Mouse (Mus musculus) retina, adult 2 months (tissue): ENCODE results near the gene Psmf1.

ENCODE experiments used
- DNase-seq: peaks from one replicate; pipeline ENCODE4 v3.0.0-alpha.2; 2012; ENCODE audit warnings: low read depth, low spot score

The Psmf1 gene

GRCm38 (mm10) chr2:151735422-151735821 lies 8.6 kb downstream of the Psmf1 start:
- no peak for DNase-seq

DNA sequence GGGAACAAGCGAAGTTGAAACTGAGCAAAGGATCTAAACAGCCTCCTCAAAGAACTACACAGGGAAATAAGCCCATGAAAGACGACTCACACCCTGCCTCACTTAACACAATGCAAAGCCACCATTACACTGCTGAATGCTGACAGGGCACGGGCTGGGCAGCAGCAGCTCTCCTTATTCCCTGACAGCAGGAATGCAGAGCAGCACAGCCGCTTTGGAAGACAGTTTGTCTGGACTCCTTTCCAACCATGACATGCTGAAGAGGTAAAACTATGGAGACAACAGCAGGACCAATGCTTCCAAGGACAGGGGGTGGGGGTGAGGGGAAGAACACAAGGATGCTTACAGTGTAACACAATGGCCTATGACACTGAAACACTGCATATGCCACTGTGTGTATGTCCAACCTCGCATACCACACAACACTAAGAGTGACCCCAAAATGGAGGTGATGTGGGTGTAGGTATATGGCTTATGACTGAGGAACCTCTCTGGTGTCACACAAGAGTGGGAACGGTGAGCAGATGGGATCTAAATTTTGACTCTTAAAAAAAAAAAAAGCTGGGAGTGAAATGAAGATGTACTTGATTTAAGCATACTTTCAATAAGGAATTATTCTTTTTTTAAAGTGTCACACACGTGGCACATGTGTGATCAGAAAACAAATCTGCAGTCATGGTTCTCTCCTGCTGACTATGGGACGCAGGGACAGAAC lies 10.7 kb downstream of the Psmf1 start:
- DNase-seq: no peak

DNA sequence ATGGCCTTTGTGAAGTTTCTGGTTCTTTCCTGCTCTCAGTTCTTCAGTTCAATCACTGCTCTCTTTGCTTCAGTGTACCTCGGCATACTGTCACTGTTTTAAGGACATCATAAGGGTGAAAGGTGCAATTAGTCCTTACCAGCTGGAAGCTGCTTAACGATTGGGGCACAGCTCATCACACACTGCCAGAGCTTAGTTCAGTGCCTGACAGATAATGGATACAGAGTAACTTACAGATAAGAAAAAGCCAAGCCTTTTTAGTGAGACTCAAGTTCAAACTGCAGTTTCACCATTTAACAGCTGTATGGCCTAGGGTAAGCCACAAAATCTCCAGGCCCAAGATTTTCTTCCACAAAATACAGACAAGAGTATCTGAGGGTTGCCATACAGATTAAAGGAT lies 19.9 kb downstream of the Psmf1 start:
- DNase-seq: no peak

GRCm38 (mm10) chr2:151716318-151717055 lies 27.5 kb downstream of the Psmf1 start:
- no peak for DNase-seq

- DNase-seq: no peak
These were observed 28.5 kb downstream of the Psmf1 start for GRCm38 (mm10) chr2:151715526-151715925.

DNA sequence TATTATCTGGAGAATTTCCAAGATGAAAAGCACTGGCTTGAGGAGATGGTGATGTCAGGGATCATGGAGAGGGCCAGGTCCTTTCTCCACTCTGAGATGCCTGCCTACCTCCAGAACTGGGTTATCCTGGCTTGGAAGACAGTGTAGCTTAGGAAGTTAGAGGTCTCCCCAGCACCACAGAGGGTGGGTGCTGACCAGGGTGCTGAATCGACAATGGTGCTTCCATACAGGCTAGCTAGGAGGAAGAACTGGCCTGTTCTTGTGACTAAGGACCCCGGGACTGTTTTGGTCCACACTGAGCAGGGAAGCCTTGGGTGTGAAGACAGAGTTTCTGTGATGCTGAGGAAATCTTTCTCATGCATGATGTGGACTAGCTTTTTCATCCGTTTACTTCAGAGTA lies 31.3 kb downstream of the Psmf1 start:
- no peak for DNase-seq

- DNase-seq: no peak
These were observed 41.2 kb downstream of the Psmf1 start for GRCm38 (mm10) chr2:151702851-151703190.

GRCm38 (mm10) chr2:151702146-151702850 lies 41.7 kb downstream of the Psmf1 start:
- DNase-seq: peak; percentile 29

DNA sequence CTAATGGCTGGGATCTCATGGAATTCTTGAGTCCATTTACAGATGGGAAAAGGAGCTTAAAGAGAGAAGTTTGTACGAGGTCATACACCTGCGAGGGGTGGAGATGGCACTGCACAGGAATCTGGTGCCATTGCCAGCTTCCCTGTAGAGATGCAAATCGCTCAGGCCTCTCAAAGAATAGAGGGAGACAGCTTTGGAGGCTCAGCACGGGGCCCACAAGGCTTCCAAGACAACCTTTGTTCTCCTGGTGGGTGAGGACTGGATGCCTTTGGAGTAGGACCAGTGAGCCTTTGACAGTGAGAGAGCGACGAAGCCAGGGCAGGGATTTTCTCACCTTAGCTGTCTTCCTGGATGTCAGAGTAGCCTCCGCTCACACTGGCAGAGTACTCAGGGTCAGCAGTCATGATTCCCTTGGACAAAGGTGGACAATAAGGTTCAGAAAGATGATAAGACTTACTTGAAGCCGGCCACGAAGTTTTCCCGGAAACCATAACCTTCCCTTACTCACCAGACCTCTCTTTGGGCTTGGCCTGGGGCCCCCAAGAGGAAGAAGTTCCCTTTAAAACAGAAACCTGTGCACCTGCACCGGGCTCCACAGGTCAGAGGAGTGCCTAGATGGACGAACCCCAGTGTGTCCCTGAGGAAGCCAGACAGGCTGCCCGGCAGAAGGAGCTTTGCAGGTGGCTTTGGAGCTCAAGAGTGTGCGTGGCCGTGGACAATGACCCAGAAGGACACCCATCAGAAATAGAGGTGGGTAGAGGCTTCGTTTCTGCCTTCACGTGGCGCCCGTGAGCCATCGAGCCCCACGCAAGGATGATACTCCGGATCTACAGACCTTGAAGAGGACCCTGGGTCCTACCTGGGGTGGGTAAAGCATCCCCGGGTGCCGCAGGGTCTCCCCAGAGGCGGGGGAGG lies 42.5 kb downstream of the Psmf1 start, which contains the start of gene Tmem74b:
Gene Tmem74b (plus strand): TSS at position 778 of the 915 bp plus-strand sequence.
- no peak for DNase-seq

- DNase-seq: no peak
These were observed 61.0 kb downstream of the Psmf1 start for GRCm38 (mm10) chr2:151682976-151683375.

GRCm38 (mm10) chr2:151682357-151682756 lies 61.6 kb downstream of the Psmf1 start:
- no peak for DNase-seq

- DNase-seq: peak; percentile 8
These were observed 67.8 kb downstream of the Psmf1 start for GRCm38 (mm10) chr2:151676234-151676633.

DNA sequence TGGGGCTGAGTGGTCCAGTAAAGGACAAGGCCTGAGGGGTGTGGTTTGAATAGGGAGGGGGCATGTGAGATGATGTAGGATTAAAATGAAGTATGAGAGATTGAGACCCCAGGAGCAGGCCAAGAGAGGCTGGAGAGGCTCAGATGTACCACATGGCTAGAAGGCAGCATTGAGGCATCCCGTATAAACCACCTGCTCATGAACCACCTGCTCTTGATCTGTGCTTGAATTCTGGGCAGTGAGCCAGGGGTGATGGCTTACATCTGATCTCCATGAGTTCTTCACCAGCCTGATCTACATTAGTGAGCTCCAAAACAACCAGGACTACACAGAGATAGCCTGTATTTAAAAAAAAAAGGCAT lies 73.0 kb downstream of the Psmf1 start:
- no peak for DNase-seq

DNA sequence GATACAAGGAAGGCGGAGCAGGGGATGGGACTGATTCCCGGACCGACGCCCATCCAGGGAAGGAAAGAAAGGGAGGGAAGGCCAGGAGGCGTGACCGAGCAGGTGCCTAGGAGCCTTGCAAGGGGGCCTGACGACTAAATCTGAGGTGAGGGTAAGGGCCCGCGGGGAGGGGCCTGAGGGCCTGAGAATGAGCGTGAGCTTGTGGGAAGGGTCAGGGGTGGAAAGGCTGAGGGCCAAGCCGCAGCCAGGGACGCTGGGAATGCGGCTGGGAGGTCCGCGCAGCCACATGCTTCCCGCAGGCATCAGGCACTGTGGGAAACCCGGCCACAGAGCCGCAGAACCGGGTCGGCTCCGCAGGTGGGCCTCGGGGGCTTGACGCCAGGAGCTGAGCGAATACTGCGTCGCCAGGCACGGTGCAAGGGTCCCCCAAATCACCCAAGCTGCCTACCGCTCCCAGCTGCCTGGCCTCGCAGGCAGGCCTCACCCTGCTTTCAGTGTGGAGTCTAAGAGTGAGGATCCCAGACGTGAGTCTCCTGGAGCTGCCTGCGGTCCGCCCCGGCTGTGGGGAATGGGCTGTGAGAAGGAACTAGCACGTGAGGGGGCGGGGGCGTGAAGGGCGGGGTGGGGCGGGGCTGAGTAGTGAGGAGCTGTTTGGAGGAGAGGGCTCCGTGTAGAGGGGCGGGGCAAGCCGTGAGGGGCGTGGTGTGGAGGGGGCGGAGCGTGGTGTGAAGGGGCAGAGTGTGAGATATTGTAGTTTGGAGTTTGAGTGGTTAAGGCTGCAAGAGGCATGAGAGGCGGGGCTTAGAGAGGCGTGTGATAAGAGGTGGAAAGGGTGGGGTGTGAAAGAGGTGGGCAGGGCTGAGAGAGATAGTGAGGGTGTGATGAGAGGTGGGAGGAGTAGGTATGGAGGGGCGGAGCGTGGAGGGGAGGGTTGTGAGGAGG lies 73.7 kb downstream of the Psmf1 start:
- no peak for DNase-seq

GRCm38 (mm10) chr2:151668433-151668832 lies 75.6 kb downstream of the Psmf1 start, which contains the start of gene Rad21l:
Gene Rad21l, minus strand, starts transcription at chr2:151668533.
- no peak for DNase-seq
